Mouse (Mus musculus) midbrain, embryonic 15.5 days (tissue): ENCODE data around the gene Aph1a. TPM values are rescaled to one million over a fixed set of nuclear protein-coding genes. Genes with fewer than 3 reads are reported as not detected.
"Not testable (repeated sequence)": the region's sequence is repeated elsewhere in the genome, so short reads cannot be mapped to it uniquely, and the experiment has no call there.

Experiments used
- ATAC-seq: fragments of 200-750 bp; cut with Nextera tagmentation; replicated peaks from 2 replicates; pipeline ENCODE4 v1.8.0; 2017; ENCODE audit warnings: moderate TSS enrichment
- H3K27ac ChIP-seq: fragments of 300-500 bp; sonication (generic); 2 replicates; pipeline ENCODE4 v1.5.1; 2015; ENCODE audit warnings: mild to moderate bottlenecking, inconsistent platforms
- H3K27me3 ChIP-seq: fragments of 300-500 bp; sonication (generic); replicated peaks from 2 replicates; pipeline ENCODE4 v1.6.1; 2015; ENCODE audit warnings: inconsistent platforms
- H3K36me3 ChIP-seq: fragments of 300-500 bp; sonication (generic); replicated peaks from 2 replicates; pipeline ENCODE4 v1.6.1; 2015; ENCODE audit warnings: inconsistent platforms
- H3K4me1 ChIP-seq: fragments of 300-500 bp; sonication (generic); 2 replicates; pipeline ENCODE4 v1.6.1; 2015; ENCODE audit warnings: inconsistent platforms
- H3K4me2 ChIP-seq: fragments of 300-500 bp; sonication (generic); 2 replicates; pipeline ENCODE4 v1.6.1; 2015; ENCODE audit warnings: inconsistent platforms, mild to moderate bottlenecking, moderate library complexity
- H3K4me3 ChIP-seq: fragments of 300-500 bp; sonication (generic); 2 replicates; pipeline ENCODE4 v1.5.1; 2015; ENCODE audit warnings: mild to moderate bottlenecking, inconsistent platforms
- H3K9ac ChIP-seq: fragments of 300-500 bp; sonication (generic); 2 replicates; pipeline ENCODE4 v1.6.1; 2015; ENCODE audit warnings: mild to moderate bottlenecking, inconsistent platforms
- H3K9me3 ChIP-seq: fragments of 300-500 bp; sonication (generic); 2 replicates; pipeline ENCODE4 v1.6.1; 2016; ENCODE audit warnings: inconsistent platforms
- WGBS: fragments of 180-500 bp; shearing (Covaris S2); methylation state at CpG from one replicate; pipeline ENCODE4 v1.1.7; 2015; ENCODE audit warnings: mixed read lengths; 5-methylcytosine and 5-hydroxymethylcytosine counted together
- polyA plus RNA-seq: library from polyadenylated mRNA; unstranded; fragments of >200 nt; fragmentation: Nextera tagmentation; extraction: Ambion mirVana; gene quantifications from 2 replicates; pipeline ENCODE4 v1.2.1, GENCODE M21; 2015

Aph1a gene
- polyA plus RNA-seq = 34.3 and 36.1 TPM in 2 replicates

GRCm38 (mm10) chr3:95893606-95894316 lies at the start of gene Aph1a:
Aph1a (plus strand) TSS chr3:95893969.
- peak; percentile 98 for ATAC-seq
- H3K27me3 ChIP-seq, H3K36me3 ChIP-seq, H3K9me3 ChIP-seq: not testable (repeated sequence)
- H3K9ac ChIP-seq = peak within 1 kb of the TSS; percentile 69
- peak within 1 kb of the TSS; percentile 67 for H3K4me2 ChIP-seq
- H3K4me1 ChIP-seq = peaks cover 21% of the 10 kb centered on the region
- H3K27ac ChIP-seq = peak within 1 kb of the TSS; percentile 79
- peak within 1 kb of the TSS; percentile 61 for H3K4me3 ChIP-seq
- WGBS = 0% methylated on average over 34 of the region's 43 CpGs

- peaks cover 9% of the 10 kb centered on the region for H3K4me1 ChIP-seq
These were observed 43.2 kb upstream of the Aph1a start for GRCm38 (mm10) chr3:95850611-95851010.

GRCm38 (mm10) chr3:95851317-95851716 lies 42.5 kb upstream of the Aph1a start:
- H3K27ac ChIP-seq = no peak overlapping the region
- ATAC-seq = no peak
- peaks cover 13% of the 10 kb centered on the region for H3K4me1 ChIP-seq
- H3K27me3 ChIP-seq = no peaks in the 10 kb centered on the region
- H3K36me3 ChIP-seq = peaks cover 63% of the 10 kb centered on the region
- no peak overlapping the region for H3K9ac ChIP-seq
- H3K4me2 ChIP-seq = no peak overlapping the region
- no peak overlapping the region for H3K4me3 ChIP-seq
- 95% methylated on average over 8 of the region's 8 CpGs for WGBS
- no peaks in the 10 kb centered on the region for H3K9me3 ChIP-seq

More at GRCm38 (mm10) chr3:95850611-95851010, 43.2 kb upstream of the Aph1a start:
- no peak overlapping the region for H3K4me2 ChIP-seq
- 88% methylated on average over 4 of the region's 4 CpGs for WGBS
- H3K27ac ChIP-seq = no peak overlapping the region
- H3K9me3 ChIP-seq = no peaks in the 10 kb centered on the region
- no peaks in the 10 kb centered on the region for H3K27me3 ChIP-seq
- H3K4me3 ChIP-seq = no peak overlapping the region
- no peak overlapping the region for H3K9ac ChIP-seq
- peaks cover 69% of the 10 kb centered on the region for H3K36me3 ChIP-seq
- no peak for ATAC-seq

- H3K9ac ChIP-seq = peak within 1 kb of the TSS; percentile 83
- peak within 1 kb of the TSS; percentile 66 for H3K4me2 ChIP-seq
- H3K36me3 ChIP-seq = peaks cover 26% of the 10 kb centered on the region
- ATAC-seq = peak; percentile 99
- peaks cover 15% of the 10 kb centered on the region for H3K4me1 ChIP-seq
- peak within 1 kb of the TSS; percentile 95 for H3K4me3 ChIP-seq
- under 1% methylated on average over 56 of the region's 56 CpGs for WGBS
- H3K27me3 ChIP-seq = no peaks in the 10 kb centered on the region
- H3K27ac ChIP-seq = peak within 1 kb of the TSS; percentile 81
- H3K9me3 ChIP-seq = no peaks in the 10 kb centered on the region
These were observed 38.2 kb upstream of the Aph1a start, which contains the start of gene Prpf3 for GRCm38 (mm10) chr3:95855502-95856089. Prpf3 (minus strand) TSS chr3:95855885.

GRCm38 (mm10) chr3:95856115-95856514 lies 37.7 kb upstream of the Aph1a start:
- H3K4me1 ChIP-seq = peaks cover 15% of the 10 kb centered on the region
- peak overlapping the region; percentile 95 for H3K4me3 ChIP-seq
- peak overlapping the region; percentile 83 for H3K9ac ChIP-seq
- peaks cover 21% of the 10 kb centered on the region for H3K36me3 ChIP-seq
- no peaks in the 10 kb centered on the region for H3K9me3 ChIP-seq
- H3K4me2 ChIP-seq = peak overlapping the region; percentile 66
- no peaks in the 10 kb centered on the region for H3K27me3 ChIP-seq
- ATAC-seq = peak; percentile 16; the same call in 1 of the 2 replicates
- H3K27ac ChIP-seq = peak overlapping the region; percentile 81
- WGBS = 28% methylated on average over 7 of the region's 7 CpGs

GRCm38 (mm10) chr3:95857050-95857449 lies 36.7 kb upstream of the Aph1a start:
- not testable (repeated sequence) for ATAC-seq, H3K4me2 ChIP-seq, H3K27ac ChIP-seq, H3K27me3 ChIP-seq, H3K9ac ChIP-seq, H3K9me3 ChIP-seq, H3K4me3 ChIP-seq
- Histone ChIP-seq H3K36me3 (peaks cover 13% of the 10 kb centered on the region), H3K4me1 (peaks cover 15% of the 10 kb centered on the region)
- 76% methylated on average over 1 of the region's 1 CpGs for WGBS

- not testable (repeated sequence) for H3K27me3 ChIP-seq, H3K4me2 ChIP-seq, H3K36me3 ChIP-seq, ATAC-seq, H3K4me3 ChIP-seq, H3K9ac ChIP-seq, H3K27ac ChIP-seq, H3K9me3 ChIP-seq
- H3K4me1 ChIP-seq = peaks cover 15% of the 10 kb centered on the region
- WGBS = 89% methylated on average over 3 of the region's 3 CpGs
These were observed 35.5 kb upstream of the Aph1a start for GRCm38 (mm10) chr3:95858278-95858677.

GRCm38 (mm10) chr3:95860323-95860722 lies 33.4 kb upstream of the Aph1a start:
- 92% methylated on average over 3 of the region's 3 CpGs for whole genome bisulfite sequencing
- H3K9ac ChIP-seq = no peak overlapping the region
- ATAC-seq = no peak
- H3K9me3 ChIP-seq = no peaks in the 10 kb centered on the region
- H3K27me3 ChIP-seq = no peaks in the 10 kb centered on the region
- H3K4me2 ChIP-seq = no peak overlapping the region
- H3K27ac ChIP-seq = no peak overlapping the region
- peaks cover 10% of the 10 kb centered on the region; the same call in 1 of the 2 replicates for H3K36me3 ChIP-seq
- H3K4me3 ChIP-seq = no peak overlapping the region
- H3K4me1 ChIP-seq = peaks cover 6% of the 10 kb centered on the region

- H3K9me3 ChIP-seq = no peaks in the 10 kb centered on the region
- H3K27me3 ChIP-seq = no peaks in the 10 kb centered on the region
- no peak for ATAC-seq
- no peak overlapping the region for H3K27ac ChIP-seq
- no peak overlapping the region for H3K4me2 ChIP-seq
- 77% methylated on average over 10 of the region's 10 CpGs for WGBS
- peaks cover 3% of the 10 kb centered on the region for H3K4me1 ChIP-seq
- peaks cover 11% of the 10 kb centered on the region; the same call in 1 of the 2 replicates for H3K36me3 ChIP-seq
- no peak overlapping the region for H3K4me3 ChIP-seq
- no peak overlapping the region for H3K9ac ChIP-seq
These were observed 32.6 kb upstream of the Aph1a start for GRCm38 (mm10) chr3:95861216-95861615.

GRCm38 (mm10) chr3:95861796-95862195 lies 32.0 kb upstream of the Aph1a start:
- Histone ChIP-seq H3K9ac (no peak overlapping the region), H3K4me2 (no peak overlapping the region), H3K27ac (no peak overlapping the region), H3K4me1 (no peaks in the 10 kb centered on the region), H3K4me3 (no peak overlapping the region), H3K9me3 (no peaks in the 10 kb centered on the region), H3K27me3 (no peaks in the 10 kb centered on the region), H3K36me3 (peaks cover 11% of the 10 kb centered on the region; the same call in 1 of the 2 replicates)
- 34% methylated on average over 2 of the region's 2 CpGs for WGBS
- ATAC-seq = no peak

- ATAC-seq = no peak
- peaks cover 19% of the 10 kb centered on the region; the same call in 1 of the 2 replicates for H3K36me3 ChIP-seq
- no peak overlapping the region for H3K4me2 ChIP-seq
- H3K4me3 ChIP-seq = no peak overlapping the region
- no peaks in the 10 kb centered on the region for H3K4me1 ChIP-seq
- 81% methylated on average over 7 of the region's 7 CpGs for WGBS
- H3K27me3 ChIP-seq = no peaks in the 10 kb centered on the region
- no peak overlapping the region for H3K27ac ChIP-seq
- H3K9ac ChIP-seq = no peak overlapping the region
- H3K9me3 ChIP-seq = no peaks in the 10 kb centered on the region
These were observed 30.2 kb upstream of the Aph1a start for GRCm38 (mm10) chr3:95863578-95863977.

- Histone ChIP-seq H3K27me3 (no peaks in the 10 kb centered on the region), H3K4me3 (no peak overlapping the region), H3K9me3 (no peaks in the 10 kb centered on the region), H3K4me2 (no peak overlapping the region), H3K4me1 (no peaks in the 10 kb centered on the region; the same call in 1 of the 2 replicates), H3K36me3 (peaks cover 19% of the 10 kb centered on the region; the same call in 1 of the 2 replicates), H3K27ac (no peak overlapping the region), H3K9ac (no peak overlapping the region)
- ATAC-seq = no peak
- 94% methylated on average over 5 of the region's 5 CpGs for WGBS
These were observed 28.7 kb upstream of the Aph1a start for GRCm38 (mm10) chr3:95865050-95865449.
